Mouse (Mus musculus): ENCODE data around the gene Aspn.

Gene Aspn

GRCm38 (mm10) chr13:49544279-49544678 is at the start of gene Aspn:
Gene Aspn (plus strand): TSS chr13:49544443.
- no peak for DNase-seq

- no peak for DNase-seq
These were observed 39.7 kb upstream of the Aspn start, which contains the start of gene Ecm2 for GRCm38 (mm10) chr13:49504510-49504909. Gene Ecm2 (plus strand): TSS chr13:49504810.

DNA sequence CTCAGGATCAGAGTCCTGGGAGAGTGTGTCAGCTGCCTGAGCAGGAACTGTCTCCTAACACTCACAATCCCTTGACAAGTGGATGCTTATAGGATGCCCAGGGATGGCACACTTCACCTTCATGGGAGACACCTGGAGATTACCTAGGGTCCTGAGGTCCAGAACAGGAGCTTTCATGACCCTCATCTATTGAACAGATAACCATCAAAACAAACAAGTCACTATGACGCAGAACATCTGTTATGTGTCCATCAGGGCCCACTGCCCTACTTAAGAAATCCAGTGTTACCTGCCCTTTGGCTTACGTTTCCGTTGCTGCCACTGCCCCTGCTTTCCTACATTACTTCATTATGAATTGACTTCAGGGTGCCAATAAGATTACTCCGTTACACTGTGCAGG is 38.5 kb upstream of the Aspn start:
- no peak for DNase-seq

- peak; percentile 51 for DNase-seq
These were observed 37.1 kb upstream of the Aspn start for GRCm38 (mm10) chr13:49507176-49507575.

- no peak for DNase-seq
These were observed 25.5 kb upstream of the Aspn start for GRCm38 (mm10) chr13:49518761-49519160.

- DNase-seq, result no peak
These were observed 18.0 kb upstream of the Aspn start for GRCm38 (mm10) chr13:49526235-49526634.

DNA sequence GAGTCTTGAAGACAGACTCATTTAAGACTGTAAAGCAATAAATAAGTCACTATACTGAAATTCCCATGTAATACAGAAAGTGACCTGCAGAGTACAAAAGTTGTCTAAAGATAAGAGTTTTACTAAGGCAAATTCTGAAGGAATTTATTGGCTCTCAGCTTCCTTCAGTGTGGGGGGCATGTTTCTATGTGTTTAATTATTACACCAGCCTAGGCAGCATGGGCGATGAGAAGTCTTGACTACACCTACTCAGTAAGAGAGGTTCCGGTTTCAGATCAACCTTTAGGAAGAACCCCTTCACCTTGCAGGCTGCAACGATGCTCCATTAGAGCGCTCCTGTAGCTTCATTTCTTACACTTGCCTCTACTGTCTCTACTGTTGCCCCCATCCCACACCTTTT is 13.6 kb upstream of the Aspn start:
- no peak for DNase-seq

DNA sequence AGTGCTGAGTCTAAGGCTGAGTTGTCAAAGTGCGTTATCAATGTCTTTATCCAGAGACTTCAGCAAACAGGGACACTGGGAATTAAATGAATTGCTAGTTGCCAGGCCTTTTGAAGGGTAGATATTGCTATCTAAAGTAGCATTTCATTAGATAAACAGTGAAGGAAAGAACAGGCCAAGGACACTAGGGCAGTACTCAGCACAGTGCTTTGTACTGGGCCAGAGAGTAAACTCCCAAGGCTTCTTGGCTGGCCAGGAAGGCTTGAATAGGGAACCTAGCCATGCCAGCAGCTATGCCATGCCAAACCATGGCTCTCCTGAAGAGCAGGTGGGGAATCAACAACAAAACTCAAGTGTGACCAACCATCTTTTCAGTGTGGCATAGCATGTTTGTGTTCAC is 7.3 kb upstream of the Aspn start:
- no peak for DNase-seq

GRCm38 (mm10) chr13:49538693-49539092 is 5.5 kb upstream of the Aspn start:
- DNase-seq, result no peak

- DNase-seq, result peak; percentile 16
These were observed 1.4 kb downstream of the Aspn start for GRCm38 (mm10) chr13:49545646-49546045.

DNA sequence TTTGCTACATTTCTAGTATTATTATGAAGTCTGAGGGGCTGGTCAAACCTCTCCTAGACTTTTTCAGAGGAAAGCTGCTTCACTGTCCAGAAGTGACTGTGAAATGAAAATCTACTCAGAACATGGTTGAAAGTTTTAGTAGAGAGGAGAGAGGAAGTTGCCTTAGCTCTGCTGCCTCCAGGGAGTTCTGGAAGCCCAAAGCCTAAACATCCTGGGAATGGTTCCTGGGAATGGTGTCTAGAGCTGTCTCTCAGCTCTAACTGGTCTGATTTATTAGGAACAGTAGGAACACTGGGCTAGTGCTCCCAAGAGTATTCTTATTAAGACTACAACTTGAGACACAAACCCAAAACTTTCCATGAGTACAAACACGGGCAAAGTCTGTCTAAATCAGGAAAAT is 2.3 kb downstream of the Aspn start:
- peak; percentile 35 for DNase-seq

- DNase-seq, result no peak
These were observed 3.4 kb downstream of the Aspn start for GRCm38 (mm10) chr13:49547563-49548150.

DNA sequence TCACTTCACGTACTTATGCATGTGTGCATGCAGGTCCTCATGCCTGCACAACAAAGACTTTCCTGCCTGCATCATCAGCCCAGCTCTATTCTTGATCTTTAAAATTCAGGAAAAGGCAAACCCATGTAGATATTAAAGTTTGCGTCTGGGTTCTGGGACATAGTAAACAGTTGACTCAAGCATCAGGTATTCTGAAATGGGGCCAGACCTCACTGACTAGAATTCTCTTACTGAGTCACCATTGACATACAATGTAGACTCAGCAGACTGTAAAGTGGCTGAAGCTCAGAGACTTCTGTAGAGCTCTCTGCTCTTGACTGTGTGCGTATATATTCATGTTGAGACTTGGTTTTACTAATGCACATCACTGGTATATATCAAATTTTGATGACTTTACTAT is 5.4 kb downstream of the Aspn start:
- no peak for DNase-seq

DNA sequence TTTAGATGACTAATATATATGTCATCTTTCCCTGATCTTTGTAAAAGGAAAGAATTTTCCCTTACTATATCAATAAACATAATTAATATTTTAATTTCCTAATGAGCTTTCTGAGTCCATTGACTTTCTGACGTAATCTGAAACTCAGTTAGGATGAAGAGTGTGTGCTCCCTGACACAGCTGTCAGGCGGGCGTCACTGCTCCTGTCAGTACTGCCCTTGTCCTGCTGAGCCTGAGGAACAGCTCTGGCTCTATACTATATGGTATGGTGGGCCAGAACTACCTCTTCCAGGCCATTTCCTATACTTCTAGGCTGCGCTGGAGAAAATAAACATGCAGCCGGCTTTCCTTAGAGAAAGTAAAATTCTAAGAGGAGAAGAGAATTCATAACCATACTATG is 10.3 kb downstream of the Aspn start:
- no peak for DNase-seq

- peak; percentile 14 for DNase-seq
These were observed 12.0 kb downstream of the Aspn start for GRCm38 (mm10) chr13:49556203-49556602.

GRCm38 (mm10) chr13:49556924-49557323 is 12.7 kb downstream of the Aspn start:
- DNase-seq, result no peak

- DNase-seq, result peak; percentile 55
These were observed 14.9 kb downstream of the Aspn start for GRCm38 (mm10) chr13:49559185-49559584.

DNA sequence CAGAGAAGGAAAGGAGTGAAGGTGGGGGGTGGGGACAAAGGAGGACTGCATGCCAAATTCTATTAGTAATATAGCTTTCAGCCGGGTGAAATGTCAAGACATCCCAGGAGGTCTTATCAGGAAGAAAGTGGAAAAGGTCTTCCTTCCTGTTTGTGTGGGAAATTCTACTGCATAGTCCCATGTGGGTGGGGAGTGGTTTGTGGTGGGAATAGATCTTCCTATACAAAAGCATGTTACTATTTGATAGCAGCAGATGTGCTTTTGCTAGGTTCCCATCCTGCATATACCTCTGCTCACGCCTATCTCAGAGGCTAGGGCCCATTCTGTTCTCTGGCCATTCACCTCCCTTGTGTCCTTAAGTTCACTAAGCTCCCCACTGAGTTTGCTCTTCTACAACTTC is 16.6 kb downstream of the Aspn start:
- no peak for DNase-seq

DNA sequence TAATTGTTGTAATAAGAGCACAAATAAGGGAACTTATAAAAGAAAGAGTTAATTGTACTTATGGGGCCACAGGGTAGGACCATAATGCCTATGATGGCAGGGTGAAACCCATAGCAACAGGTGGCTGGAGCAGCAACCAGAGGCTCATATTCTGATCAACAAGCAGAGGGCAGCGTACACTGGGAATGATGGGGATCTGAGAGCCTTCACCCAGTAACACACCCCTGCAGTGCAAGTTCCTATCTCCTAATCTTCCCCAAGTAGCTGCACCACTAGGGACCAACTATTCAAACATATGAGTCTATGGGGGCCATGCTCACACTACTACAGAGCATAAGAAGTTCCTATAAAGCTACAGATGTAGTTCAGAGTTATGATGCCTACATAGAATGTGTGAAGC is 20.1 kb downstream of the Aspn start:
- no peak for DNase-seq

DNA sequence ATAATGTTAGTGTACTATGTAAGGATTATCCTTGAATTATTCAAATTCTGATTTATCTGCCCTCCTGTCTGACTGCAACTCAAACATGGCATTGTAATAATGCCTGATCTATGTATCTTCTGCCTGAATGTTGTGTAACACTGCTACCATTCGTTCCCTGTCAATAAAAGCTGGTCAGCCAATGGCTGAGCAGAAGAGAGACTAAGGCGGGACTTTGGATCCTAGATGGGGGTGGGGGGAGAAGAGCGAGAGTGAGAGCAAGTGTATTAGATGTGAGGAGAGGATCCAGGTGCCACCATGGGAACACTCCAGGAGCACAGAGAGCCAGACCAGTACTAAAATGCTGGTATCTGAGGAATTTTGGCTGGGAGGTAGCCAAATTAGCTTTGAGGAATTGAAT is 26.1 kb downstream of the Aspn start:
- no peak for DNase-seq

GRCm38 (mm10) chr13:49571418-49571817 is 27.2 kb downstream of the Aspn start:
- DNase-seq, result no peak

DNA sequence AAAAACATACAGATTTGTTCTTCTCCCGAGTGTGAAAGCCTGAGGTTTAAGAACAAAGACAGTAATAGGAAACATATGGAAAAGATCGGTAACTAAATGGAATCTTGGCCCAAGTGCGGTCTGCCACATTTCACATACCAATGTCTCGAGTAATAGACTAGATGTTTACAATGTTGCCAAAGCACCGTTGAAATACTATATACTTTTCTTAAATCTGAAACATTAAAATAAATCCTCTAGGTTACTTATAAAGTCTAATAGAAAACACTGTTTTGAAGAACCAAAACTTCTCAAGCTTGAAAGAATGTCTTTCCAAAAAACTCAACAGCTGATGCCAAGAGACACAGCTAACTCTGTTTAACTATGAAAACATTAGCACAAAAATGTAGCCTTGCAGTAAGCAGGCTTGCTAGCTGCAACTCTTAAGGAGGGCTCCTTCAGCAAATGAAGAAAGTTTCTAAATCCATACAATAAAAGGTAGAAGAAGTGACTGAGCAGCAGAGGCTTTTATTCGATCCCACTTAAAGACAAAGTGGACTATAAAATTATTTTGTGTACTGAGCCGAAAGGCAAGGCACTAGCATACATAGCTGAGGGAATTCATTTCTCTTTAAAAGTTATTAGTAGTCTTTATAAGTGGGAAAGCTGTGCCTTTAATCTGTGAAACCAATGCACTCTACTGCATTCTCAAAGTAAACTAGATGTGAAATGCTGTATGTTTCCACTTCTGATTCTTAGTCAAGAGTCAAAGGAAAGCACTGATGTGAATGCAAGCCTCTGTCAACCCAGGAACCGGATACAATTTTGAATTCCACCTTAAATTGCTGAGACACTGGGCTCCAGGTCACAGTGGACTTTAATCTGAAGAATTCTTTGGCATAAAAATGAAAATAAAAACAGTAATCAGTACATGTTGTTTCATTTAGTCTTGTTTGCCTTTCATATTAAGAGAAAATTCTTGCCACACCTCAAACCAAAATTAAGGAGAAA is 37.6 kb downstream of the Aspn start, which contains the start of gene Omd:
Gene Omd, plus strand, starts transcription at position 922 of the 990 bp plus-strand sequence.
- DNase-seq, result peak; percentile 23

DNA sequence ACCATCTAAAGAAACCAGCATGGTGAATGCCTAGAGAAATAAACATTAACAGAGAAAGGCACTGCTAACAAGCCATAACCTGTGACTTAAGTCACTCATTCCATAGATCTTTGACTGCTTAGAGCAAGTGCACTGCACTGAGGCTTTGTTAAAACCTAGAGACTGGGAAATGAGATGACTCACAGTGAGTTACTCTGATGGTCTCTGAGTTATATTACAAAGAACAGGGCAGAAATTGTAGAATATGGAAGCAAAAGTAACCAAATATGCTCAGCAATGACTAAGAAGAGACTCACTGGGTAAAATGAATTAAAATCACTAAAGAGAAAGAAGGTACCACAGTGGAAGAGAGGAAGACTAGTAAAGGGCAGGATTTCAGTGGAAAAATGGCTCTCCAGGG is 39.6 kb downstream of the Aspn start:
- DNase-seq, result no peak
